Mouse (Mus musculus): Measurements from ENCODE around the gene Myh9.

Myh9 gene

GRCm38 (mm10) chr15:77827379-77827778 is 14.6 kb downstream of the Myh9 start:
- DNase-seq: no peak

DNA sequence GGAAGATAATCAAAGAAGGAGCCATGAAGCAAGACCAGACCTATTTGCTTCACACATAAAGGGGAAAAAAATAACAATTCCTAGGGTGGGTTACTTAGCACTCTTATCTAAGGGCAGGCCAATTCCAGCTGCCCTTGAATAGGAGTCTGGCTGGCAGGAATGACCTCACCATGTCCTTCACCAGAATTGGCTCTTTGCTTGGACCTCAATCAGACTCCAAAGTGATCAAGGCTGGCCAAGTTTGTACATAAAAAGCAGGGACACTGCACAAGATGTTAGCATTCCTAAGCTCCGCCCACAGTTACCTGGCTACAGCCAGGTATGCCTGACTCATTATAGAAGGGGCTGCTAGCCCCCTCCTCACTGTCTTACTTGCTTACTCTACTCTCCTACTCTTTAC is 16.6 kb downstream of the Myh9 start:
- no peak for DNase-seq

GRCm38 (mm10) chr15:77824321-77824720 is 17.7 kb downstream of the Myh9 start:
- no peak for DNase-seq

GRCm38 (mm10) chr15:77823634-77824033 is 18.3 kb downstream of the Myh9 start:
- no peak for DNase-seq

DNA sequence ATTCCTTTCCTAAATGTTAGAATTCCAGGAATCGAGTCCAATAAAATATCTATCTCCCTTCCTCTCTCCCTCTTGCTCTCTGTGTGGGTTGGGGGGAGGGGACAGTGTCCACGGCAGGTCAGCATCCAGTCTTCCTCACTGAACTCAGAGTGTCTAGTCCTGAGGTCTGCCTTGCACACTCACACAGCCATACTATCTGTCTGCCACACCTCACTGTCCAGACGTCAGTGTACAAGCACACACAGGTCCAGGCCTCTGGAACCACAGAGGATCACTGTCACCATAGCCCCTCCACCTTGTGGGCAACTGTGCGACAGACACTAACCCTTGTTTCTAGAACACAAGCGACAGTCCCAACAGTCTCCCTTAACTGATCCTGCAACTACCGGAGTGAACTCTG is 18.8 kb downstream of the Myh9 start:
- no peak for DNase-seq

GRCm38 (mm10) chr15:77822671-77823070 is 19.3 kb downstream of the Myh9 start:
- no peak for DNase-seq

- DNase-seq: peak; percentile 73
Observed at GRCm38 (mm10) chr15:77822057-77822466, 19.9 kb downstream of the Myh9 start.

GRCm38 (mm10) chr15:77821424-77821823 is 20.6 kb downstream of the Myh9 start:
- DNase-seq: peak; percentile 69

DNA sequence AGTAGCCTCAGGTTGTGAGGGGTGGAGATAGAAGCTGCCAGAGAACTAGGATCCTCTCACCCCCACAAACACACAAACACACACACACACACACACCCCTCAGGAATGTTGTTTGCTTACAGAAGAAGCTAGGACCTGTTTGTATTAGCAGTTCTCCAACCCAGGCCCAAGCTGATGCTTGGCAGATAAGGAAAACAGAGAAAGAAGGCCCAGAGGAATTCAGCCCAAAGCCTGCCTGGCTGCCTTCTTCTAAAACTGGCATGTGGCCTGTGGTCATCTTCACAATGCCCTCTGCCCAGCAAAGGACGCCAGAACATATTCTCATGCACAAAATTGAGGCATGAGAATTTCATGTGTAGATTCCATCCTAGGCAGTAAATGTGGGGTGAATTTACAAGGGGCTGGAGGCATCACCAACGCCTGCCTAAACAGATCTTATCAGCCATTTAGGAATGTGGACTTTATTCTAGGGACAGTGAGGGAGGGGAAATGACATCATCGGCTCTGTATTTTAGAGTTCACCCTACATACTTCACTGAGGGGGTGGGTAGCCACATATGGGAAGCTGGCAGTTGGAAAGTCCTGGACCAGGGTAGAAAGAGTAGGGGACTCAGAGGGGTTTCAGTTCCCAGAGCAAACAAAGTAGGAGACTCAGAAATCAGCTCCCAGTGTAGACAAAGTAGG is 21.4 kb downstream of the Myh9 start:
- no peak for DNase-seq

DNA sequence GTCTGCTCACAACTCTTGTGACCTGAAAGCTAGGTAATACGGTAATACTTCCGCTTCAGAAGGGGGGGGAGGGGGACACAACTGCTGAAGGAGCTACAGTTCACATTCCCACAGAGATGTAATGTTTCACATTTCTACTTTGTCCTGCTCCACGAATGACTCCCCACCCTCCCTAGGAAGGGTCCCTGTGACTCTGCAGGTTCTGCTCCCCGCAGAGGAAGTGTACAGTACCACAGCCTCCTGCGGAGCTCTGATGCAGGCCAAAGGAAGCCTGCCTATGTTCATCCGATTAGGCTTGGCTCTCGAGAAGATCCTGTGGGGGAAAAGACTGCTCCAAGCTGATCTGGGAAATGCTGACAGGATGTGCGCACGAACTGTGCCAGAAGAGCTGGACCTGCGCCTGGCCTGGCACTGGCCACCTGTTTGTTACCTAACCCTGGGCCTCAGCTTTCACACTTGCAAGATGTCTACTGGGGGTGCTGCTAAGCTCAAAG is 22.0 kb downstream of the Myh9 start:
- DNase-seq: peak; percentile 68

GRCm38 (mm10) chr15:77818556-77819158 is 23.3 kb downstream of the Myh9 start:
- no peak for DNase-seq

- no peak for DNase-seq
Observed at GRCm38 (mm10) chr15:77817417-77817816, 24.6 kb downstream of the Myh9 start.

GRCm38 (mm10) chr15:77816601-77816950 is 25.4 kb downstream of the Myh9 start:
- no peak for DNase-seq

DNA sequence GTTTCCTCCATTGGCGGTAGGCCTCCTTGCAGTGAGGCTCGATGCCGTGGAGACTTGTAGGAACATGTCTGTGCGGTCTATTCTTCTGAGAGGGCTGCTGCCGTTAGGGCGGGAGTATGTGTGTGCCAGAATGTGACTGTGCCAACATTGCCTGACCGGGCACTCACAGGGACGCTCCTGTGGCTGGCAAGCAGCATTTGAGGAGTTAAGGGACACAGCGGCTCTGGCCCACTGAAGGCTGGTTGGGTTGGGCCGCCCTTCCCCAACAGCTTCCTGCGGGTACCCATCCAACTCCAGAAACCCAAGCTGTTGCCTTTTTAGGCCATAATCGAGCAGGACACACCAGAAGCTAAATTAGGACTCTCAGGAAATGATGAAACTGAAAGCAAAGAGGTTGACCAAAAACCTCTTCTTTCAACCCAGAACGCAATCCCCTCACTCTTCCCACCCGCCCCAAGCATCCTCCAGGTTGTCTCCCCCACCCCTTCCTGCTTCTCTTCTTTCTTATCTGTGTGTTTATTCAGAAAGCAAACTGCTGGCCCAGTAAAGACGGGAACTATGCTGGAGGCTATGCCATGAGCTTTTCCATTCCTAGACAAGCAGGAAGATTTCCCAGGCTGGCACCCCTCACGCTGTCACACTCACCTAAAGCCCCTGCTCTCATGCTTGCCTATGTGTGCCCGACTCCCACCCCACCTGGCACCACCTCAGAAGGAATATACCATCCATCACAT is 25.9 kb downstream of the Myh9 start:
- DNase-seq: peak; percentile 72

DNA sequence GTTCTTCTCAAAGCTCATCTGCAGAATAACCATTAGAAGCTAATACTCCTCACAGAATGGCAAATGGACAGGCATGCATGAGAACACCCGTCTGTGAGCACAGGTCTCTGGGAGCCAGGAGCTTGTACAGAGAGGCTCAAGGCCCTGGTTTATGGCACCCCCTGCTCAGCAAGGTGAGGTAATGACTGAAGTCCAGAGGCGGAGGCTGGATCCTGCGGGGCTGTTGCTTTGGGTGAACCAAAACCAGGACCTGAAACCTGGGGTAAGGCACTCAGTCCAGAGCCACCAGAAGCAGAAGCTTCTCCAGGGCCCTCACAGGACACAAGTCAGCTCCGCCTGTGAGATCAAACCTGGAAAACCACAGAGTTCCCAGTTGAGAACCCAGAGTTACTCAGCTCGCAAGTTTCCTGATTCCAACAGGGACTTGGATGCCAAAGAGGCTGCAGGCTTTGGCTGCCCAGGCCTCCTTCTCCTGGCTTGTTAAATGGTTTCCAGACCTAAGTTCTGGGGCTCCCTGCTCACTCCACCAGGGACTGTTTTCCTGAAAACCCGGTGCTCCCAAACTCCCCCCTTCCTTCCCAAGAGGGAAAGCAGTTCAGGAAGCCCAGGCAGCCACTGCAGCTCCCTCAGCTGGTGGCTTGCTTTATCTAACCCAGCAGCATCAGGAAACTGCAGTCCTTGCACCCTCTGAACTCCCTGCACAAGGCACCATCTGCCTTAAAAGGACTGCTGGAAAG is 28.2 kb downstream of the Myh9 start:
- peak; percentile 67 for DNase-seq

GRCm38 (mm10) chr15:77812578-77812977 is 29.4 kb downstream of the Myh9 start:
- DNase-seq: no peak

- no peak for DNase-seq
Observed at GRCm38 (mm10) chr15:77811099-77811760, 30.7 kb downstream of the Myh9 start.

DNA sequence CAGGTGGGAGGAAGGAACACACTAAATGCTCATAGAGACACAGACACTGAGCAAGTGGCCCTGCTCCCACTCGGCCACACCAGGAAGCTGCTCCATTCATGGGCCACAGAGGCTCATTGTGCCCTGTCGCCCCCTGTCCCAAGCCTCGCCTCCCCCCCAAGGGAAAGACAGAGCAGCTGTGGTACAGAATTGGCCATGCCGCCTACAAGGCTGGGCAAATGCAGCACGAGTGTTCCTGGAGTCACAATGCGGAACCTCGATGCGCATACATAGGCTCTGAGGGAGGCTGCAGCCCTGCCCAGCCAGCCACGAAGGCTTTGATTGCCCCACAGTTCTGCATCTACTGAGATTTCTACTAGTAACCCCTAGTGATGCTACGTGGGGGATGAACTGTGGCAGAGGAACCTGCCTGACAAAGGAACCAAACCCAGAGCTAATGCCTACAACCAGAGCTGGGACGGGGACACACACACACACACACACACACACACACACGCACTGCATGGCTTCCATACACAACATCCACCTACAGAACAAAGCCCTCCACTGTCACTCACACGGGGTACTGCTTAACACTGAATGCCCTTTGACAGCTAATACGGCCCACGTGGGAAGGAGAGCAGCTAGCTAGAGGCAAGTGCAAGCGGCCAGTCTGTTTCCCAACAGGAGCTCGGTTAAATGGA is 31.4 kb downstream of the Myh9 start:
- DNase-seq: no peak

- DNase-seq: no peak
Observed at GRCm38 (mm10) chr15:77809434-77809833, 32.5 kb downstream of the Myh9 start.

DNA sequence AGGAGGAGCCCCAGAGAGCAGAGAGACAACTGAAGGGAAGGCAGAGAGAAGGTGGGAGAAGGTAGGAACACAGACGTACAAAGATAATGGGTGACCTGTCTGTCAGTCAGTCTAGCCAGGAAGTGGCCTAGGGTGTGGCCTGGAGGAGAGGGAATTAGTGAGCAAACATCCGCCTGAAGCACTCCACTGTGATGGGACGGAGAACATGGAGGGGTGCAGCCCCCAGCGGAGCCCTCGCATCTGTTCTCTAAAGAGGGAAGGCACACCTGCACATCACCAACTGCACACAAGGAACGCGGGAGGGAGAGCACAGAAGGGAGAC is 34.8 kb downstream of the Myh9 start:
- DNase-seq: no peak

DNA sequence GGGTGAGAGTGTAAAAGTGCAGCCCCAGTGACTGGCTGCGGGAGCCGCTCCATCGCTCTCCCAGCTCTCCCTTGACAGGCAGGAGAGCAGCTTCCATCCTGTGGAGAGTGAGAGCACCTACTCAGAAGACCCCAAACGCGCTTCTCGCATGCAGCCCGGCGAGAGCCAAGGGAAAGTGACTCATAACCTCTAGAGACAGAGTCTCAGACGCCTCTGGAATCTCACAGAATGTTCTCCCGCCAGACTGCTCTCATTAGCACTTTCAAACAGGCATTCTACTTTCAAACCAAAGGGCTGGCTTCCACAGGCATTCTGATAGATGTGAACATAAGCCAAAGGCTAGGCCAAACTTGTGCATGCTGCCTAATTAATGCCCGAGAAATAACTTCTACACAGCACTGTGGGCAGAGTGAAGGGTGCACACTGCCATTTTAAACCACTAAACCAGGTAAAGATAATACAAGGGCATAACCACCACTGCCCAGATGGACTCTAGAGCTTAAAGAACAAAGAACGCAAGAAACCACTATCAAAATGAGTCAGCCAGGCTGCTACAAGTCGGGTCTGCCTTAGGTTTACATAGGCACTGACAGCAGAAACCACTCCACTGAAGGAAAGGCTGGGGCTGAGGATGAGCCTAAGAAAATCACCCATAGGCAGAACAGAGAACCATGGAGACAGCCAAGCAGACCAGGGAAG is 35.3 kb downstream of the Myh9 start:
- no peak for DNase-seq

DNA sequence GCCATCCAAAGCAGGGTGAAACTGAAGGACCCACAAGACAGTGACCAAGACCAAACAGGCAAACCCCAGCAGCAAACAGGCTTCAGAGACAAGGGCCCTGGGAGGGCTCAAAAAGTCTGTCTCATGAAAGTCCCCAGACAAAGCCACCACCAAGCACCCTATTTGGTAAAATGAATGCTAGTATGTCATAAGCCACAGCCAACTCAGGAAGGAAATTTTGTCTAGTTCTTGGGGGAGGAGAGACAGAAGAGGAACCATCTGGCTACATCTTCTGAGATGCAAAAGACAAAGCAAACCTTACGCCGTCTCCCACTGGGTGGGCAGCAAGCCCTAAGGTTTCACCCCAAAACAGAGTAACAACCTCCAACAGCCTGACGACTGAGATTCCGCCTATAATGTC is 36.3 kb downstream of the Myh9 start:
- DNase-seq: no peak

All from kidney, postnatal 10 days (tissue).